Mouse (Mus musculus) C2C12 (cell line): Measurements from ENCODE around the gene Tmtc1. TPM values are rescaled to one million over a fixed set of nuclear protein-coding genes. Genes with fewer than 3 reads are reported as not detected.

Experiments
- H3K27me3 ChIP-seq: one replicate; pipeline ENCODE4 v1.6.1; 2011; ENCODE audit not compliant: control insufficient read depth, insufficient read depth, insufficient read length
- H3K36me3 ChIP-seq: one replicate; pipeline ENCODE4 v1.6.1; 2011; ENCODE audit not compliant: control insufficient read depth, insufficient read depth
- H3K4me3 ChIP-seq: one replicate; pipeline ENCODE4 v1.5.1; 2011; ENCODE audit warnings: mild to moderate bottlenecking, control low read depth; ENCODE audit not compliant: poor library complexity, insufficient read depth, severe bottlenecking
- H3K79me2 ChIP-seq: one replicate; pipeline ENCODE4 v1.6.1; 2011; ENCODE audit not compliant: control insufficient read depth, insufficient read depth
- H3K79me3 ChIP-seq: one replicate; pipeline ENCODE4 v1.6.1; 2011; ENCODE audit warnings: low read depth, control low read depth
- H3ac ChIP-seq: one replicate; pipeline ENCODE3; 2011; ENCODE audit warnings: low read depth; ENCODE audit not compliant: control insufficient read depth, insufficient read length
- CEBPB ChIP-seq: IDR thresholded peaks from one replicate; pipeline ENCODE4 v1.6.1; 2011; ENCODE audit warnings: low read depth, mild to moderate bottlenecking, control low read depth, moderate library complexity
- CTCF ChIP-seq: IDR thresholded peaks from one replicate; pipeline ENCODE4 v1.5.1; 2011; ENCODE audit not compliant: control insufficient read depth, insufficient read depth, insufficient read length
- FOSL1 ChIP-seq: IDR thresholded peaks from one replicate; pipeline ENCODE4 v1.8.0; 2011; ENCODE audit warnings: mild to moderate bottlenecking, low read length; ENCODE audit not compliant: poor library complexity, insufficient read depth, severe bottlenecking
- MAX ChIP-seq: IDR thresholded peaks from one replicate; pipeline ENCODE4 v1.6.1; 2011; ENCODE audit warnings: mild to moderate bottlenecking, control low read depth
- MYOD1 ChIP-seq: IDR thresholded peaks from one replicate; pipeline ENCODE4 v1.6.1; 2011; ENCODE audit warnings: low read depth; ENCODE audit not compliant: control insufficient read depth, insufficient read length
- MYOG ChIP-seq: IDR thresholded peaks from one replicate; pipeline ENCODE4 v1.6.1; 2011; ENCODE audit not compliant: control insufficient read depth, insufficient read length; ENCODE audit errors: extremely low read depth
- USF1 ChIP-seq: IDR thresholded peaks from one replicate; pipeline ENCODE4 v1.6.1; 2011; ENCODE audit warnings: low read depth, mild to moderate bottlenecking, control low read depth, moderate library complexity
- polyA plus RNA-seq: library from polyadenylated mRNA; unstranded; fragments of >200 nt; fragmentation: generic; extraction: Trizol; gene quantifications from one replicate; pipeline ENCODE4 v1.2.1, GENCODE M21; 2012; ENCODE audit warnings: missing spikeins

Tmtc1 gene
- polyA plus RNA-seq, 1 experiment, result not detected

DNA sequence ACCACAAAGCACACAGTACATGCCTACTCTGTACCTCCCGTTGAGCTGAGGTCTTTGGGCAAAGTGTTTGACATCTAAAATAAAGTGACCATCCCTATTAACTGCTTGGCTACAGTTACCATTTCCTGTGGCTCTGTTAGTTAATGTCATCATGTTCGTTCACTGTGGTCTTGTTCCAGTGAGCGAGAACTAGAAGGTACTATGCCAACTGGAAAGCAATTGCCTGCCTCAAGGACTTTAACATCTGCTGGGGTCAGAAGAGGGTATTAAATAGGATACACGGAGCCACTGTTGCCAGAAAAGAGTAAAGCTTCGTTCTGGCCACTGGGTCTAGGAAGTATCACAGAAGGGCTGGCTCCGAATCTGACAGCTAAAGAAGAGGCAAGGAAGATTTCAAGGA, 23.8 kb downstream of the Tmtc1 start:
- Histone ChIP-seq H3ac (no peak overlapping the region), H3K79me3 (no peaks in the 10 kb centered on the region), H3K4me3 (no peak overlapping the region), H3K79me2 (no peaks in the 10 kb centered on the region), H3K27me3 (no peaks in the 10 kb centered on the region), H3K36me3 (no peaks in the 10 kb centered on the region)
- TF ChIP-seq CTCF (no peak), USF1 (no peak), MAX (no peak), MYOD1 (no peak), FOSL1 (no peak), CEBPB (no peak)

DNA sequence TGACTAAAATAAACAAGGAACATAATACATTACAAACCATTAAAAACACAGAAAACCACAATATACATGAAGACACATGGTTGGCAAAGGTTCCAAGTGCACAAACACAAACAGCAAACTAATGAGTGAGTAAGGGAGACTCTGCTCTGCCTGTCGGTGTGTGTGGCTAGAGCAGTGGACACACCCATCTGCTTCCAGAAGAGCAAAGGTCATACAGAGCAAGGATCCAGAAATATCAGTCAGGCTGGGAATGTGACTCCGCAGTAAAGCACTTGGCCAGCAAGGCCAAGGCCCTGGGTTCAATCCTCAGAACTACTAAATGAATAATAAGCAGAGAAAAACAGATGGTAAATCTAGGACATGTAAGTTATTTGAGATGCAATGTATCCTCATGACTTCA, 27.6 kb downstream of the Tmtc1 start:
- H3K27me3 ChIP-seq, result no peaks in the 10 kb centered on the region
- no peaks in the 10 kb centered on the region for H3K36me3 ChIP-seq
- H3K79me2 ChIP-seq, result no peaks in the 10 kb centered on the region
- TF ChIP-seq MYOG (no peak), CTCF (no peak), MAX (no peak), FOSL1 (no peak), USF1 (no peak), MYOD1 (no peak), CEBPB (no peak)
- no peak overlapping the region for H3K4me3 ChIP-seq
- H3ac ChIP-seq, result no peak overlapping the region
- no peaks in the 10 kb centered on the region for H3K79me3 ChIP-seq

DNA sequence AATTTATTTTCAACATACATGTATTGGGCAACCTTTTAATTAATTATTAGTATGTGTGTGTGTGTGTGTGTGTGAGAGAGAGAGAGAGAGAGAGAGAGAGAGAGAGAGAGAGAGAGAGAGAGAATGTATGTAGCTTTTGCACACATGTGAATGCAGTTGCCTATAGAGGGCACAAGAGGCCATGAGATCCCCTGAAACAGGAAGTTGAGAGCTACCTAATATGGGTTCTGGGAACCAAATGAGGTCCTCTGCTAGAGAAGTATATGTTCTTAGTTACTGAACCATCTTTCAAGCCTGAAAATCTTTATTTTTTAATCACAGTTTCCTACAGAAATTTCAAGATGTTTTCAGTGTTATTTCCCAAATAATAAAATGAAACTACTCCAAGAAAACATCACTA, 30.6 kb downstream of the Tmtc1 start:
- Histone ChIP-seq H3K79me2 (no peaks in the 10 kb centered on the region), H3K4me3 (no peak overlapping the region), H3K79me3 (no peaks in the 10 kb centered on the region), H3ac (no peak overlapping the region), H3K27me3 (no peaks in the 10 kb centered on the region), H3K36me3 (no peaks in the 10 kb centered on the region)
- TF ChIP-seq MYOD1 (no peak), CEBPB (no peak), CTCF (no peak), USF1 (no peak), MAX (no peak), FOSL1 (no peak), MYOG (no peak)

DNA sequence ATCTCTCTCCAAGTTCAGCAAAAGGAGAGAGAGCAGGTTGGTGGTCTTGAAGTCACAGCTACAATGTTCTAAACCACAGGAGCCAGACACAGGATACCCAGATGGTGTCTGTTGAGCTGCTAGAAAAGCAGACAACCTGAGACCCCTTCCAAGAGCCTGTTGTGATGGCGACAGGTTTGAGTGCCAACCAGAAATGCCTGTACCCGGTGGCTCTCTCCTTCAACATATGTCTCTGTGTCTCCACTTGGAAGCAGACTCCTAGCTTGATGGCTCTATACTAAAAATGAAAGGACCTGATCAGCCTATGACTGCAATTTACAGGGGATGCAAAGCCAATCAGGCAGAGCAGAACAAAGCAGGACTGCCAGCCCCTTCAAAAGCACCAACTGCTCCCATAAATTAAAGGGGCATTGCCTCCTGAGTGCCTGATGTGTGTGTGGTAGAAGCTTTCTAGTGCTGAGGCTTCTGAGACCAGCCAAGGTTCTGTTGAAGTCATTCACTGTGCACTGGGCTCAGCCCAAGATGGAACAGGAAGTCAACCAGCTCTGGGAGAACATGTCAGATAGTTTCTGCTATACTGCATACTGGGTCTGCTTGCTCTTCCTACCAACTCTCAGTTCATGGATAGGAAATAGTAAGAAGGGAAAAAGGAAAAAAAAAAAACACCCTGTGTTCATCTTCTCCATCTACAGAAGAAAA, 37.2 kb downstream of the Tmtc1 start:
- no peaks in the 10 kb centered on the region for H3K79me3 ChIP-seq
- no peak for TF ChIP-seq MYOG
- H3ac ChIP-seq, result no peak overlapping the region
- no peaks in the 10 kb centered on the region for H3K27me3 ChIP-seq
- no peak overlapping the region for H3K4me3 ChIP-seq
- no peaks in the 10 kb centered on the region for H3K79me2 ChIP-seq
- no peaks in the 10 kb centered on the region for H3K36me3 ChIP-seq

DNA sequence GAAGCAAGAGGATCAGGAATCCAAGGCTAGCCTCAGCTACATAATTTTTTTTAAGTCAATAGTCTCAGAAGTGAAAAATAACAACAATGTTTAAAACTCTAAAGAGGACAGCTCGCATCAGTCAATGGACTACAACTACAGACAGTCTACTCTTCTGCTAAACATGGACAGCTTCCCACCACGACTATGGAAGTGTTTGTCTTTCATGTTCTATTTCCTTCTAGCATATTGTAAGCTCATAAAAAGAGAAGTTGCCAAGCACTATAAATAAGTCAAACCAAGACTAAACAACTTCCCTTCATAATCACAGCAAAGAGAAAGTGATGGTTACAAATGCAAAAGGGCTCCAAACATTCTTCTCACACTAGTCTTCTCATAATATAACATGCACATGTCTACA, 38.6 kb downstream of the Tmtc1 start:
- no peak overlapping the region for H3ac ChIP-seq
- H3K4me3 ChIP-seq, result no peak overlapping the region
- H3K36me3 ChIP-seq, result no peaks in the 10 kb centered on the region
- no peaks in the 10 kb centered on the region for H3K79me3 ChIP-seq
- H3K27me3 ChIP-seq, result no peaks in the 10 kb centered on the region
- TF ChIP-seq USF1 (no peak), FOSL1 (no peak), MYOG (no peak), MYOD1 (no peak), CTCF (no peak), CEBPB (no peak), MAX (no peak)
- no peaks in the 10 kb centered on the region for H3K79me2 ChIP-seq

DNA sequence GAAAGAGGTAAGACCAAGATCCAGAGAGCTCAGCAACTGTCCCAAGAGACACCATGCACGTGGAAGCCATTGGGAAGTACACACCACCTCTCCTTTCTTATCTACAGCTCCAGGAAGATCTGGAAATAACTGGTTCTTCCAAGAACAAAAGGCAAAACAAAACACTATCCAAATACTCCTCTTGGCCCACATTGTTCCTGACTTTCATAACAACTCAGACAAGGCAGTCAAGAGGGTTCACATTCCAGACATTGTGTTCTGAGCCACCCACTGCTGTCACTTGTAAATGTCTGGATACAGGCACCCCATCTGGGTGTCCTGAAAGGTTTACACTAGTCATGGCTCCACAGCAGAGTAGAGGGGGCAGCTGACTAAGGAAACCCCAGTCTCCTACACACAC, 39.7 kb downstream of the Tmtc1 start:
- Histone ChIP-seq H3K79me2 (no peaks in the 10 kb centered on the region), H3ac (no peak overlapping the region), H3K79me3 (no peaks in the 10 kb centered on the region), H3K4me3 (no peak overlapping the region), H3K36me3 (no peaks in the 10 kb centered on the region), H3K27me3 (no peaks in the 10 kb centered on the region)
- no peak for TF ChIP-seq MYOD1
- TF ChIP-seq USF1, result no peak
